12 mouse cellular contexts compared by ENCODE assay signal in the genomic region with DNA sequence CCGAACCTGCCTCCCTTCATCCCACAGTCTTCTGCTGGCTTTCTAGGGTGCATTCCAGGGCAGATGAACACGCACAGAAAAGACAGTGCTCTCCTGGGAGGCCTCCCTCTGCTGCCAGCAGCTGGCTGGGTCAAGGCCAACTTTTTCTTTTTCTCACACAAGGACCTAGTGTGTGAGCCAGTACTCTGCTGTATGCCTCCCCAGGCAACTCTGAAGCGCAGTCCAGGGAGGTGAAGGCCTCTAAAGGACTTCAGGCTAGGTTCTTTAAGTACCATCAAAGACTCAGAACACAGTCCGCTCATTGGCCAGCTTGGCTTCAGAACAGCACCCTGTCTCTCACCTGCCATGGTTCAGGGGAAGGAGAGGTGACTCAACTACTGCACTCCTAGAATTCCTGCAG. TPM values are rescaled to one million over a fixed set of nuclear protein-coding genes. Genes with fewer than 3 reads are reported as not detected.
DNase-seq lines count a peak whose midpoint lies in the region; ATAC-seq and TF ChIP-seq lines count a peak whose summit lies in the region.
"Had no signal": no experiment of that assay in that cellular context is flagged by ENCODE, and none has a peak within 500 bp of the region (broad histone marks: within the 10 kb centered on the region; RNA-seq: fewer than 3 reads in every experiment).

No protein-coding gene starts in this region.

- WGBS in kidney, embryonic 15.5 days, result 78% methylated on average over 4 of the region's 4 CpGs
- WGBS in kidney, adult 2 months, result 79% methylated on average over 4 of the region's 4 CpGs

- ATAC-seq in kidney, embryonic 15.5 days (replicated peaks; ENCODE audit: low FRiP score), result no peak
- ATAC-seq in monocyte, adult 5-6 weeks (replicated peaks; ENCODE audit: insufficient number of reproducible peaks, low FRiP score, low TSS enrichment, poor library complexity, severe bottlenecking), result no peak
- ATAC-seq: forebrain, embryonic 15.5 days had no signal

- intact Hi-C loops in left cerebral cortex, postnatal 4 days (cut with DNase I), result no loop called here

- H3K4me1 ChIP-seq in kidney, embryonic 15.5 days, result no peaks in the 10 kb centered on the region
- H3K4me1 ChIP-seq in kidney, adult 2 months (ENCODE audit: control insufficient read depth, insufficient read depth, low read length), result no peaks in the 10 kb centered on the region
- H3K4me1 ChIP-seq: forebrain, embryonic 15.5 days; lung, embryonic 15.5 days had no signal

- no peak overlapping the region for H3K9ac ChIP-seq in kidney, embryonic 15.5 days
- H3K9ac ChIP-seq: forebrain, embryonic 15.5 days; lung, embryonic 15.5 days had no signal

- H3K9me3 ChIP-seq in kidney, embryonic 15.5 days (replicated peaks), result no peaks in the 10 kb centered on the region
- H3K9me3 ChIP-seq: forebrain, embryonic 15.5 days; lung, embryonic 15.5 days had no signal

- H3K4me3 ChIP-seq in kidney, embryonic 15.5 days (replicated peaks), result no peak overlapping the region
- no peak overlapping the region for H3K4me3 ChIP-seq in kidney, adult 2 months (ENCODE audit: insufficient read depth, low read depth, low read length)
- H3K4me3 ChIP-seq: forebrain, embryonic 15.5 days; lung, embryonic 15.5 days had no signal

- no peak overlapping the region for H3K4me2 ChIP-seq in kidney, embryonic 15.5 days
- H3K4me2 ChIP-seq: forebrain, embryonic 15.5 days; lung, embryonic 15.5 days had no signal

- no peak for TF ChIP-seq POLR2A in kidney, adult 2 months (IDR thresholded peaks at IDR 0.05; ENCODE audit: low read depth, low read length)

- H3K36me3 ChIP-seq in kidney, embryonic 15.5 days, result peaks cover 63% of the 10 kb centered on the region
- no peaks in the 10 kb centered on the region; the same call in none of the 2 replicates for H3K36me3 ChIP-seq in kidney, adult 2 months (ENCODE audit: control insufficient read depth, insufficient read depth, low read length)

- no peak overlapping the region for H3K27ac ChIP-seq in kidney, embryonic 15.5 days
- H3K27ac ChIP-seq in kidney, adult 2 months (ENCODE audit: insufficient read depth, low read depth, low read length), result no peak overlapping the region
- H3K27ac ChIP-seq: forebrain, embryonic 15.5 days; lung, embryonic 15.5 days had no signal

- peak; percentile 40 for DNase-seq in lung, postnatal 10 days
- DNase-seq in lung, postnatal 36 days, result no peak
- peak; percentile 68 to 77 for DNase-seq in adrenal gland, postnatal 36 days
- DNase-seq in gastrocnemius, postnatal 25 days, result peak; percentile 80
- DNase-seq in left cerebral cortex, postnatal 4 days, result peak; percentile 25
- no peak for DNase-seq in kidney, adult 2 months
- DNase-seq: cerebellum, adult 2 months had no signal

- no peaks in the 10 kb centered on the region for H3K27me3 ChIP-seq in kidney, embryonic 15.5 days
- H3K27me3 ChIP-seq in kidney, adult 2 months (replicated peaks; ENCODE audit: control insufficient read depth, insufficient read depth, low read length), result no peaks in the 10 kb centered on the region
- H3K27me3 ChIP-seq: forebrain, embryonic 15.5 days; lung, embryonic 15.5 days had no signal

- TF ChIP-seq CTCF in kidney, adult 2 months (conservative IDR thresholded peaks at IDR 0.05; ENCODE audit: insufficient read depth, insufficient read length, low read depth, low read length), result no peak

RNA-seq across cellular contexts. Expression of a gene that starts 15.1 kb away (rescaled TPM):
- 100 to 1,000 TPM; 130 to 146 TPM for total RNA-seq in adrenal gland, postnatal 36 days (2021)
- 10 to 100 TPM; 84.3 to 86.1 TPM for total RNA-seq in gastrocnemius, postnatal 25 days (2021)
- total RNA-seq in left cerebral cortex, postnatal 4 days (2021), result 100 to 1,000 TPM; 143 to 144 TPM
- polyA plus RNA-seq in kidney, embryonic 15.5 days (2015; fragmentation: Nextera tagmentation; extraction: Ambion mirVana), result 123 and 138 TPM in 2 replicates
- 110 and 141 TPM in 2 replicates for polyA plus RNA-seq in kidney, adult 2 months (2012; rRNA removed)
- total RNA-seq in monocyte, adult 5-6 weeks (2017), result 98.1 to 149 TPM (median 116 TPM) in 3 replicates

RNA-seq across cellular contexts. Expression of a gene that starts 22.0 kb away (rescaled TPM):
- 10 to 100 TPM; 42.3 to 46.9 TPM for total RNA-seq in adrenal gland, postnatal 36 days (2021)
- 1 to 10 TPM; 3.9 to 5.0 TPM for total RNA-seq in gastrocnemius, postnatal 25 days (2021)
- 10 to 100 TPM; 27.9 to 28.7 TPM for total RNA-seq in left cerebral cortex, postnatal 4 days (2021)
- 36.1 and 39.0 TPM in 2 replicates for polyA plus RNA-seq in kidney, embryonic 15.5 days (2015; fragmentation: Nextera tagmentation; extraction: Ambion mirVana)
- 44.9 and 53.7 TPM in 2 replicates for polyA plus RNA-seq in kidney, adult 2 months (2012; rRNA removed)
- total RNA-seq in monocyte, adult 5-6 weeks (2017), result 28.7 to 43.2 TPM (median 37.4 TPM) in 3 replicates

RNA-seq across cellular contexts. Expression of a gene that starts 28.4 kb away (rescaled TPM):
- total RNA-seq in adrenal gland, postnatal 36 days (2021), result not detected
- total RNA-seq in gastrocnemius, postnatal 25 days (2021), result not detected
- not detected for total RNA-seq in left cerebral cortex, postnatal 4 days (2021)
- polyA plus RNA-seq in kidney, embryonic 15.5 days (2015; fragmentation: Nextera tagmentation; extraction: Ambion mirVana), result not detected in 2 replicates
- not detected in 2 replicates for polyA plus RNA-seq in kidney, adult 2 months (2012; rRNA removed)
- total RNA-seq in monocyte, adult 5-6 weeks (2017), result not detected in 3 replicates
- total RNA-seq: layer of hippocampus, adult 18-20 months had no signal
- polyA plus RNA-seq: cerebellum, adult 2 months; forebrain, embryonic 15.5 days; lung, embryonic 15.5 days had no signal

RNA-seq across cellular contexts. Expression of a gene that starts 43.7 kb away (rescaled TPM):
- 10 to 100 TPM; 27.0 to 72.3 TPM for total RNA-seq in adrenal gland, postnatal 36 days (2021)
- total RNA-seq in gastrocnemius, postnatal 25 days (2021), result 10 to 100 TPM in 1 of 2 experiments, 1 to 10 TPM in 1; 5.9 to 12.4 TPM
- total RNA-seq in left cerebral cortex, postnatal 4 days (2021), result 1 to 10 TPM; 2.5 to 3.4 TPM
- 11.1 and 12.3 TPM in 2 replicates for polyA plus RNA-seq in kidney, embryonic 15.5 days (2015; fragmentation: Nextera tagmentation; extraction: Ambion mirVana)
- polyA plus RNA-seq in kidney, adult 2 months (2012; rRNA removed), result 3.6 and 3.9 TPM in 2 replicates
- not detected in 3 replicates for total RNA-seq in monocyte, adult 5-6 weeks (2017)

Comparison
In these comparisons a context has a peak if more than half of its experiments do, and no peak if none do; other contexts are left out.
1. DNase-seq: peak in lung, postnatal 10 days (single experiment), adrenal gland, postnatal 36 days (2 of 2), gastrocnemius, postnatal 25 days (single experiment) and left cerebral cortex, postnatal 4 days (single experiment); none in lung, postnatal 36 days (single experiment) and kidney, adult 2 months (single experiment).